ENCODE assay signal across 8 mouse cellular contexts in the genomic region with DNA sequence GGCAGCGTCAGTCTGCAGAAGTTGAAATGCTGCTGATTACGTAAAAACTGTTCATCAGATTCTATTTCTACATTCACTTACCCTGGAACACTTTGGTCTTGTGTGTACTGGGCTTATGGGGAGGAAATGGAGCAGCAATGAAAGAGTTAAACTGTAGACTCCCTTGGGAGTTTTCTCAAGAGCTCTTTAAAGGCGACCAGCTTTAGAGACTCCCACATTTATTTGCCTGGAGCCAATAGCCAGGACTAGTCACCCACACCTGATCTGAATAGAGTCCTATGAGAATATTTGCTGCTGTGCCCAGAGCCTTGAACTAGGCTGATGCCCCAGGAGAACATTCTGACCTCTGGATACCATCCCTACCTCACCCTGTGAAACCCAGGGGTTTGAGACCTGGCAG. TPM values are rescaled to one million over a fixed set of nuclear protein-coding genes. Genes with fewer than 3 reads are reported as not detected.
DNase-seq lines count a peak whose midpoint lies in the region; ATAC-seq lines count a peak whose summit lies in the region.
"Had no signal": no experiment of that assay in that cellular context is flagged by ENCODE, and none has a peak within 500 bp of the region (broad histone marks: within the 10 kb centered on the region; RNA-seq: fewer than 3 reads in every experiment).

No protein-coding gene starts in this region.

- H3K9me3 ChIP-seq in hindbrain, embryonic 13.5 days = no peaks in the 10 kb centered on the region
- H3K9me3 ChIP-seq in liver, embryonic 12.5 days (replicated peaks) = no peaks in the 10 kb centered on the region

- peak; percentile 36; the same call in 1 of the 2 replicates for ATAC-seq in hindbrain, embryonic 13.5 days (ENCODE audit: low FRiP score)
- ATAC-seq in liver, embryonic 12.5 days = no peak

- DNase-seq in right cerebral cortex, adult 18-20 months = peak; percentile 18
- DNase-seq in right cerebral cortex, postnatal 14 days = no peak
- DNase-seq in mesoderm, embryonic 11.5 days (ENCODE audit: low read depth, low spot score) = peak; percentile 39
- DNase-seq in testis, postnatal 14 days (ENCODE audit: low spot score) = no peak
- DNase-seq in spleen, adult 18-20 months = no peak

- peak overlapping the region; percentile 71 for H3K4me2 ChIP-seq in hindbrain, embryonic 13.5 days
- H3K4me2 ChIP-seq in liver, embryonic 12.5 days = no peak overlapping the region

- H3K9ac ChIP-seq in hindbrain, embryonic 13.5 days = peak overlapping the region; percentile 88
- no peak overlapping the region for H3K9ac ChIP-seq in liver, embryonic 12.5 days

- peak overlapping the region; percentile 52; the same call in 1 of the 2 replicates for H3K27ac ChIP-seq in hindbrain, embryonic 13.5 days
- no peak overlapping the region for H3K27ac ChIP-seq in liver, embryonic 12.5 days

- peak overlapping the region; percentile 73 for H3K4me3 ChIP-seq in hindbrain, embryonic 13.5 days
- no peak overlapping the region for H3K4me3 ChIP-seq in liver, embryonic 12.5 days
- H3K4me3 ChIP-seq: erythroblast, embryonic 14.5 days had no signal

- WGBS in hindbrain, embryonic 13.5 days = 14% methylated on average over 3 of the region's 3 CpGs
- WGBS in liver, embryonic 12.5 days (ENCODE audit: insufficient replicate concordance) = 24% methylated on average over 3 of the region's 3 CpGs

- H3K36me3 ChIP-seq in hindbrain, embryonic 13.5 days = no peaks in the 10 kb centered on the region
- no peaks in the 10 kb centered on the region for H3K36me3 ChIP-seq in liver, embryonic 12.5 days

- H3K27me3 ChIP-seq in hindbrain, embryonic 13.5 days = no peaks in the 10 kb centered on the region
- H3K27me3 ChIP-seq in liver, embryonic 12.5 days (replicated peaks) = peaks cover 28% of the 10 kb centered on the region

- peaks cover 15% of the 10 kb centered on the region for H3K4me1 ChIP-seq in hindbrain, embryonic 13.5 days (replicated peaks)
- H3K4me1 ChIP-seq in liver, embryonic 12.5 days = no peaks in the 10 kb centered on the region

RNA-seq across cellular contexts. Expression of a gene that starts 1.7 kb away (rescaled TPM):
- polyA plus RNA-seq in hindbrain, embryonic 13.5 days (2015; fragmentation: Nextera tagmentation; extraction: Ambion mirVana) = 65.3 and 69.3 TPM in 2 replicates
- polyA plus RNA-seq in liver, embryonic 12.5 days (2016; fragmentation: Nextera tagmentation; extraction: Ambion mirVana) = 0.39 and 0.66 TPM in 2 replicates
- polyA plus RNA-seq: erythroblast, embryonic 14.5 days had no signal

Comparison
In these comparisons a context has a peak if more than half of its experiments do, and no peak if none do; other contexts are left out.
1. DNase-seq: peak in right cerebral cortex, adult 18-20 months (single experiment) and mesoderm, embryonic 11.5 days (single experiment); none in right cerebral cortex, postnatal 14 days (single experiment), testis, postnatal 14 days (single experiment) and spleen, adult 18-20 months (0 of 2).
2. RNA of a gene that starts 1.7 kb away (polyA plus RNA-seq): 65.3 to 69.3 TPM in hindbrain, embryonic 13.5 days; 0.39 to 0.66 TPM in liver, embryonic 12.5 days; every median in the first group is over 10 times any median in the second.